ENCODE assay signal across 8 mouse cellular contexts in genomic region chr8:84872309-84872965, GRCm38 (mm10). TPM values are rescaled to one million over a fixed set of nuclear protein-coding genes. Genes with fewer than 3 reads are reported as not detected.
DNase-seq lines count a peak whose midpoint lies in the region; ATAC-seq and TF ChIP-seq lines count a peak whose summit lies in the region.

No protein-coding gene starts in this region.

- TF ChIP-seq POLR2A in cortical plate, adult 2 months (IDR thresholded peaks at IDR 0.05; ENCODE audit: extremely low read depth, insufficient read depth, low read length), result no peak

- DNase-seq in neural tube, embryonic 11.5 days (ENCODE audit: low spot score), result peak; percentile 53
- DNase-seq in neural tube, embryonic 10.5 days (ENCODE audit: extremely low spot score, low spot score), result no peak
- peak; percentile 38 for DNase-seq in lung, postnatal 10 days
- DNase-seq in retina, postnatal 1 day, result peak; percentile 64
- no peak for DNase-seq in adipocyte (ENCODE audit: low spot score)

- peak; percentile 65; the same call in 1 of the 2 replicates for ATAC-seq in neural tube, embryonic 11.5 days (ENCODE audit: insufficient read depth, low FRiP score, low TSS enrichment)
- peak; percentile 51 for ATAC-seq in heart, embryonic 11.5 days (replicated peaks; ENCODE audit: insufficient number of reproducible peaks, low FRiP score, low TSS enrichment)
- ATAC-seq in kidney, embryonic 14.5 days (ENCODE audit: low FRiP score, low TSS enrichment), result peak; percentile 46

- H3K27ac ChIP-seq in neural tube, embryonic 11.5 days (ENCODE audit: low read depth, low read length), result no peak overlapping the region
- no peak overlapping the region for H3K27ac ChIP-seq in cortical plate, adult 2 months (ENCODE audit: insufficient read depth, low read length)
- no peak overlapping the region for H3K27ac ChIP-seq in heart, embryonic 11.5 days (ENCODE audit: low read depth, low read length)
- H3K27ac ChIP-seq in kidney, embryonic 14.5 days (ENCODE audit: low read depth, low read length), result no peak overlapping the region

- peak overlapping the region; percentile 37 for H3K4me3 ChIP-seq in neural tube, embryonic 11.5 days (ENCODE audit: low read depth, low read length)
- H3K4me3 ChIP-seq in cortical plate, adult 2 months (ENCODE audit: insufficient read depth, low read length), result peak overlapping the region; percentile 7; the same call in 1 of the 2 replicates
- H3K4me3 ChIP-seq in heart, embryonic 11.5 days (ENCODE audit: low read depth, low read length), result peak overlapping the region; percentile 49
- H3K4me3 ChIP-seq in kidney, embryonic 14.5 days (ENCODE audit: low read length), result peak overlapping the region; percentile 49

- H3K27me3 ChIP-seq in neural tube, embryonic 11.5 days (ENCODE audit: control insufficient read depth, insufficient read depth, low read length), result peaks cover 3% of the 10 kb centered on the region; the same call in 1 of the 2 replicates
- peaks cover 6% of the 10 kb centered on the region for H3K27me3 ChIP-seq in heart, embryonic 11.5 days (ENCODE audit: control insufficient read depth, insufficient read depth, low read length)
- H3K27me3 ChIP-seq in kidney, embryonic 14.5 days (ENCODE audit: control insufficient read depth, insufficient read depth, low read length), result no peaks in the 10 kb centered on the region

- H3K9ac ChIP-seq in neural tube, embryonic 11.5 days (ENCODE audit: low read length), result peak overlapping the region; percentile 52
- peak overlapping the region; percentile 68 for H3K9ac ChIP-seq in heart, embryonic 11.5 days (ENCODE audit: low read depth, low read length)
- peak overlapping the region; percentile 65 for H3K9ac ChIP-seq in kidney, embryonic 14.5 days (ENCODE audit: low read depth, low read length)

- no peak for TF ChIP-seq CTCF in cortical plate, adult 2 months (IDR thresholded peaks at IDR 0.05; ENCODE audit: extremely low read depth, insufficient read depth, low read length)

- H3K36me3 ChIP-seq in neural tube, embryonic 11.5 days (ENCODE audit: control insufficient read depth, insufficient read depth, low read length), result peaks cover 7% of the 10 kb centered on the region
- H3K36me3 ChIP-seq in heart, embryonic 11.5 days (ENCODE audit: control insufficient read depth, insufficient read depth, low read length), result peaks cover 5% of the 10 kb centered on the region
- H3K36me3 ChIP-seq in kidney, embryonic 14.5 days (ENCODE audit: control insufficient read depth, insufficient read depth, low read length), result peaks cover 26% of the 10 kb centered on the region

- H3K4me1 ChIP-seq in neural tube, embryonic 11.5 days (ENCODE audit: control insufficient read depth, insufficient read depth, low read length), result peaks cover 8% of the 10 kb centered on the region
- H3K4me1 ChIP-seq in cortical plate, adult 2 months (ENCODE audit: control insufficient read depth, insufficient read depth, low read length), result no peaks in the 10 kb centered on the region
- peaks cover 14% of the 10 kb centered on the region for H3K4me1 ChIP-seq in heart, embryonic 11.5 days (ENCODE audit: control insufficient read depth, insufficient read depth, low read length)
- H3K4me1 ChIP-seq in kidney, embryonic 14.5 days (ENCODE audit: control insufficient read depth, insufficient read depth, low read length), result peaks cover 11% of the 10 kb centered on the region

- 3% methylated on average over 54 of the region's 54 CpGs for WGBS in neural tube, embryonic 11.5 days
- WGBS in heart, embryonic 11.5 days (ENCODE audit: insufficient replicate concordance), result 2% methylated on average over 53 of the region's 54 CpGs
- WGBS in kidney, embryonic 14.5 days, result 2% methylated on average over 53 of the region's 54 CpGs

- no peaks in the 10 kb centered on the region for H3K9me3 ChIP-seq in neural tube, embryonic 11.5 days (ENCODE audit: control insufficient read depth, low read length)
- no peaks in the 10 kb centered on the region for H3K9me3 ChIP-seq in heart, embryonic 11.5 days (replicated peaks; ENCODE audit: control insufficient read depth, low read length)
- H3K9me3 ChIP-seq in kidney, embryonic 14.5 days (ENCODE audit: control insufficient read depth, low read length), result no peaks in the 10 kb centered on the region

- H3K4me2 ChIP-seq in neural tube, embryonic 11.5 days (ENCODE audit: low read depth), result peak overlapping the region; percentile 72
- H3K4me2 ChIP-seq in heart, embryonic 11.5 days, result peak overlapping the region; percentile 98
- H3K4me2 ChIP-seq in kidney, embryonic 14.5 days (replicated peaks; ENCODE audit: low read depth, low read length), result peak overlapping the region; percentile 97

RNA-seq across cellular contexts. Expression of gene Syce2, which starts 0.5 kb away (rescaled TPM):
- polyA plus RNA-seq in neural tube, embryonic 11.5 days (2014; fragmentation: Nextera tagmentation; extraction: Ambion mirVana), result 50.5 and 56.9 TPM in 2 replicates
- polyA plus RNA-seq in cortical plate, adult 2 months (2012; rRNA removed), result 3.7 and 4.2 TPM in 2 replicates
- polyA plus RNA-seq in heart, embryonic 11.5 days (2014; fragmentation: Nextera tagmentation; extraction: Ambion mirVana), result 44.2 and 49.6 TPM in 2 replicates
- polyA plus RNA-seq in kidney, embryonic 14.5 days (2014; fragmentation: Nextera tagmentation; extraction: Ambion mirVana), result 73.0 and 98.4 TPM in 2 replicates

RNA-seq across cellular contexts. Expression of gene Farsa, which starts 15.6 kb away (rescaled TPM):
- 95.7 and 104 TPM in 2 replicates for polyA plus RNA-seq in neural tube, embryonic 11.5 days (2014; fragmentation: Nextera tagmentation; extraction: Ambion mirVana)
- polyA plus RNA-seq in cortical plate, adult 2 months (2012; rRNA removed), result 58.7 and 60.4 TPM in 2 replicates
- 53.6 and 54.5 TPM in 2 replicates for polyA plus RNA-seq in heart, embryonic 11.5 days (2014; fragmentation: Nextera tagmentation; extraction: Ambion mirVana)
- 90.4 and 105 TPM in 2 replicates for polyA plus RNA-seq in kidney, embryonic 14.5 days (2014; fragmentation: Nextera tagmentation; extraction: Ambion mirVana)

RNA-seq across cellular contexts. Expression of gene Gcdh, which starts 21.3 kb away (rescaled TPM):
- 31.5 and 33.7 TPM in 2 replicates for polyA plus RNA-seq in neural tube, embryonic 11.5 days (2014; fragmentation: Nextera tagmentation; extraction: Ambion mirVana)
- 81.5 and 91.9 TPM in 2 replicates for polyA plus RNA-seq in cortical plate, adult 2 months (2012; rRNA removed)
- 36.2 and 40.4 TPM in 2 replicates for polyA plus RNA-seq in heart, embryonic 11.5 days (2014; fragmentation: Nextera tagmentation; extraction: Ambion mirVana)
- 28.6 and 43.3 TPM in 2 replicates for polyA plus RNA-seq in kidney, embryonic 14.5 days (2014; fragmentation: Nextera tagmentation; extraction: Ambion mirVana)

RNA-seq across cellular contexts. Expression of gene Calr, which starts 25.7 kb away (rescaled TPM):
- polyA plus RNA-seq in neural tube, embryonic 11.5 days (2014; fragmentation: Nextera tagmentation; extraction: Ambion mirVana), result 870 and 925 TPM in 2 replicates
- 437 and 467 TPM in 2 replicates for polyA plus RNA-seq in cortical plate, adult 2 months (2012; rRNA removed)
- 830 and 894 TPM in 2 replicates for polyA plus RNA-seq in heart, embryonic 11.5 days (2014; fragmentation: Nextera tagmentation; extraction: Ambion mirVana)
- polyA plus RNA-seq in kidney, embryonic 14.5 days (2014; fragmentation: Nextera tagmentation; extraction: Ambion mirVana), result 758 and 944 TPM in 2 replicates

RNA-seq across cellular contexts. Expression of gene Klf1, which starts 29.3 kb away (rescaled TPM):
- 11.8 and 12.9 TPM in 2 replicates for polyA plus RNA-seq in neural tube, embryonic 11.5 days (2014; fragmentation: Nextera tagmentation; extraction: Ambion mirVana)
- polyA plus RNA-seq in cortical plate, adult 2 months (2012; rRNA removed), result 0.23 and 0.35 TPM in 2 replicates
- 48.7 and 65.0 TPM in 2 replicates for polyA plus RNA-seq in heart, embryonic 11.5 days (2014; fragmentation: Nextera tagmentation; extraction: Ambion mirVana)
- polyA plus RNA-seq in kidney, embryonic 14.5 days (2014; fragmentation: Nextera tagmentation; extraction: Ambion mirVana), result 1.2 and 1.7 TPM in 2 replicates

Comparison
In these comparisons a context has a peak if more than half of its experiments do, and no peak if none do; other contexts are left out.
1. DNase-seq: peak in neural tube, embryonic 11.5 days (single experiment), lung, postnatal 10 days (single experiment) and retina, postnatal 1 day (single experiment); none in neural tube, embryonic 10.5 days (single experiment) and adipocyte (single experiment).
2. Peak in every context shown above with its lines, with median percentiles within 50 percentile points of each other: ATAC-seq, H3K4me2 ChIP-seq, H3K4me3 ChIP-seq and H3K9ac ChIP-seq.